Mouse (Mus musculus): ENCODE measurements around the gene Fam171a1. TPM values are rescaled to one million over a fixed set of nuclear protein-coding genes. Genes with fewer than 3 reads are reported as not detected.

Fam171a1 gene
- polyA plus RNA-seq, 1 experiment from 2014 or later: 26.1 TPM

DNA sequence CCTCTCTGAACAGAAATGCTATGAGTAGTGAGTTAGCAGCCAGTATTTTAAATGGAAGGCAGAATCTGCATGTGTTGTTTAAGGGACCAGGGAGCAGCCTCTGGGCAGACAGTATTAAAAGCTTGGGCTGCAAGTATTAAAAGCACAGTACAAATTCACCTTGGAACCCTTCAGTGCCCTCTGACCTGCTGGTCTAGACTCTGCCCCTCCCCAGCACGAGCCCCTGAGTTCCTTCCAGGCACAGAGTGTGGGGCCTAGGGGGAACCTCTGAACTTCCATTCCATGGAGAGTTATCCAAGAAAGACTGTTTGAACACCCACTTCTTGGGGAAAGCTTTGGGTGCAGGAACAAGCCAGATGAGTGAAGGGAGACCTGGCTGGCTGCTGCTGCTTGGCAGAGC lies 47.6 kb downstream of the Fam171a1 start:
- WGBS: 55% methylated on average over 1 of the region's 1 CpGs
- no peak overlapping the region for H3K4me3 ChIP-seq (ENCODE audit: control insufficient read depth in 1 of 2, insufficient read depth in 1 of 2, low read depth in 1 of 2, low read length in 2 of 2)
- H3K36me3 ChIP-seq (ENCODE audit: control insufficient read depth, insufficient read depth, low read length): no peaks in the 10 kb centered on the region
- H3K4me2 ChIP-seq (ENCODE audit: low read length): no peak overlapping the region
- H3K9me3 ChIP-seq (ENCODE audit: control insufficient read depth, low read length): no peaks in the 10 kb centered on the region
- no peak overlapping the region for H3K9ac ChIP-seq (ENCODE audit: low read length)
- no peaks in the 10 kb centered on the region for H3K27me3 ChIP-seq (ENCODE audit: control insufficient read depth, insufficient read depth, low read length)
- peaks cover 24 to 49% of the 10 kb centered on the region in 2 experiments for H3K4me1 ChIP-seq (ENCODE audit: control insufficient read depth in 2 of 2, insufficient read depth in 2 of 2, low read length in 2 of 2)
- no peak overlapping the region for H3K27ac ChIP-seq (replicated peaks in 1 of 2; ENCODE audit: control insufficient read depth in 1 of 2, insufficient read depth in 1 of 2, low read depth in 2 of 2, low read length in 2 of 2)
- no peak for ATAC-seq (ENCODE audit: insufficient number of reproducible peaks, insufficient read depth, low FRiP score, low read depth)

GRCm38 (mm10) chr2:3163501-3164076 lies 49.6 kb downstream of the Fam171a1 start:
- Histone ChIP-seq H3K4me2 (ENCODE audit: low read length) (no peak overlapping the region), H3K27ac (replicated peaks in 1 of 2; ENCODE audit: control insufficient read depth in 1 of 2, insufficient read depth in 1 of 2, low read depth in 2 of 2, low read length in 2 of 2) (no peak overlapping the region), H3K9me3 (ENCODE audit: control insufficient read depth, low read length) (no peaks in the 10 kb centered on the region), H3K9ac (ENCODE audit: low read length) (no peak overlapping the region), H3K36me3 (ENCODE audit: control insufficient read depth, insufficient read depth, low read length) (no peaks in the 10 kb centered on the region), H3K4me1 (ENCODE audit: control insufficient read depth in 2 of 2, insufficient read depth in 2 of 2, low read length in 2 of 2) (peaks cover 27 to 48% of the 10 kb centered on the region in 2 experiments), H3K27me3 (ENCODE audit: control insufficient read depth, insufficient read depth, low read length) (no peaks in the 10 kb centered on the region), H3K4me3 (ENCODE audit: control insufficient read depth in 1 of 2, insufficient read depth in 1 of 2, low read depth in 1 of 2, low read length in 2 of 2) (no peak overlapping the region)
- no peak for ATAC-seq (ENCODE audit: insufficient number of reproducible peaks, insufficient read depth, low FRiP score, low read depth)
- 62% methylated on average over 9 of the region's 9 CpGs for WGBS

- no peak overlapping the region for H3K27ac ChIP-seq (replicated peaks in 1 of 2; ENCODE audit: control insufficient read depth in 1 of 2, insufficient read depth in 1 of 2, low read depth in 2 of 2, low read length in 2 of 2)
- no peak overlapping the region for H3K9ac ChIP-seq (ENCODE audit: low read length)
- no peaks in the 10 kb centered on the region for H3K27me3 ChIP-seq (ENCODE audit: control insufficient read depth, insufficient read depth, low read length)
- no peaks in the 10 kb centered on the region for H3K36me3 ChIP-seq (ENCODE audit: control insufficient read depth, insufficient read depth, low read length)
- no peak overlapping the region for H3K4me2 ChIP-seq (ENCODE audit: low read length)
- no peak for ATAC-seq (ENCODE audit: insufficient number of reproducible peaks, insufficient read depth, low FRiP score, low read depth)
- H3K9me3 ChIP-seq (ENCODE audit: control insufficient read depth, low read length): no peaks in the 10 kb centered on the region
- 81% methylated on average over 8 of the region's 8 CpGs for WGBS
- peaks cover 31 to 54% of the 10 kb centered on the region in 2 experiments for H3K4me1 ChIP-seq (ENCODE audit: control insufficient read depth in 2 of 2, insufficient read depth in 2 of 2, low read length in 2 of 2)
- no peak overlapping the region for H3K4me3 ChIP-seq (ENCODE audit: control insufficient read depth in 1 of 2, insufficient read depth in 1 of 2, low read depth in 1 of 2, low read length in 2 of 2)
Observed at GRCm38 (mm10) chr2:3165037-3165600, 51.1 kb downstream of the Fam171a1 start.

- WGBS: 67% methylated on average over 7 of the region's 7 CpGs
Observed at GRCm38 (mm10) chr2:3165890-3166605, 52.0 kb downstream of the Fam171a1 start.

GRCm38 (mm10) chr2:3168719-3169402 lies 54.8 kb downstream of the Fam171a1 start:
- Histone ChIP-seq H3K36me3 (ENCODE audit: control insufficient read depth, insufficient read depth, low read length) (no peaks in the 10 kb centered on the region), H3K27ac (replicated peaks in 1 of 2; ENCODE audit: control insufficient read depth in 1 of 2, insufficient read depth in 1 of 2, low read depth in 2 of 2, low read length in 2 of 2) (peak overlapping the region in 1 of 2 experiments; percentile 13; a peak in 1 of 4 replicates), H3K27me3 (ENCODE audit: control insufficient read depth, insufficient read depth, low read length) (no peaks in the 10 kb centered on the region), H3K9me3 (ENCODE audit: control insufficient read depth, low read length) (no peaks in the 10 kb centered on the region), H3K4me3 (ENCODE audit: control insufficient read depth in 1 of 2, insufficient read depth in 1 of 2, low read depth in 1 of 2, low read length in 2 of 2) (no peak overlapping the region), H3K4me1 (ENCODE audit: control insufficient read depth in 2 of 2, insufficient read depth in 2 of 2, low read length in 2 of 2) (peaks cover 45 to 74% of the 10 kb centered on the region in 2 experiments), H3K4me2 (ENCODE audit: low read length) (no peak overlapping the region), H3K9ac (ENCODE audit: low read length) (no peak overlapping the region)
- ATAC-seq (ENCODE audit: insufficient number of reproducible peaks, insufficient read depth, low FRiP score, low read depth): no peak
- WGBS: 58% methylated on average over 14 of the region's 14 CpGs

More at GRCm38 (mm10) chr2:3165890-3166605, 52.0 kb downstream of the Fam171a1 start:
- H3K36me3 ChIP-seq (ENCODE audit: control insufficient read depth, insufficient read depth, low read length): no peaks in the 10 kb centered on the region
- H3K27ac ChIP-seq (replicated peaks in 1 of 2; ENCODE audit: control insufficient read depth in 1 of 2, insufficient read depth in 1 of 2, low read depth in 2 of 2, low read length in 2 of 2): no peak overlapping the region
- no peak overlapping the region for H3K4me2 ChIP-seq (ENCODE audit: low read length)
- no peak overlapping the region for H3K4me3 ChIP-seq (ENCODE audit: control insufficient read depth in 1 of 2, insufficient read depth in 1 of 2, low read depth in 1 of 2, low read length in 2 of 2)
- ATAC-seq (ENCODE audit: insufficient number of reproducible peaks, insufficient read depth, low FRiP score, low read depth): no peak
- H3K4me1 ChIP-seq (ENCODE audit: control insufficient read depth in 2 of 2, insufficient read depth in 2 of 2, low read length in 2 of 2): peaks cover 38 to 63% of the 10 kb centered on the region in 2 experiments
- H3K9me3 ChIP-seq (ENCODE audit: control insufficient read depth, low read length): no peaks in the 10 kb centered on the region
- no peak overlapping the region for H3K9ac ChIP-seq (ENCODE audit: low read length)
- no peaks in the 10 kb centered on the region for H3K27me3 ChIP-seq (ENCODE audit: control insufficient read depth, insufficient read depth, low read length)

DNA sequence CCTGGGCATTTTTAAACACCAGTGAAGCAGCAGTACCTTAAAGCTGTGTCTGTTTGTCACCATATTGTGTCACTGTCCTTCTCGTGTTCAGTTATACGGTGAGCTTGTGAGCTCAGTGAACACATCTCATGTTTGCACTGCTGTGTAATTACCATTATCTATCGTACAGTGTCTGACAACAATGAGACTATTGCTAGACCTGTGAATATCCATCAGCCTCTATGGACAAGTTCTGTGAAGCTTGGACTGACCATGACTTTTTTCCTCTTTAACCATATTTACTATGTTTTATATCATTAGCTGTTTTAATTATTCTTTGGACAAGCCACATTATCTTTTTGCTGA lies 55.4 kb downstream of the Fam171a1 start:
- no peak overlapping the region for H3K4me2 ChIP-seq (ENCODE audit: low read length)
- H3K4me3 ChIP-seq (ENCODE audit: control insufficient read depth in 1 of 2, insufficient read depth in 1 of 2, low read depth in 1 of 2, low read length in 2 of 2): no peak overlapping the region
- peaks cover 47 to 77% of the 10 kb centered on the region in 2 experiments for H3K4me1 ChIP-seq (ENCODE audit: control insufficient read depth in 2 of 2, insufficient read depth in 2 of 2, low read length in 2 of 2)
- 72% methylated on average over 3 of the region's 3 CpGs for WGBS
- ATAC-seq (ENCODE audit: insufficient number of reproducible peaks, insufficient read depth, low FRiP score, low read depth): no peak
- H3K9ac ChIP-seq (ENCODE audit: low read length): no peak overlapping the region
- H3K9me3 ChIP-seq (ENCODE audit: control insufficient read depth, low read length): no peaks in the 10 kb centered on the region
- H3K27ac ChIP-seq (replicated peaks in 1 of 2; ENCODE audit: control insufficient read depth in 1 of 2, insufficient read depth in 1 of 2, low read depth in 2 of 2, low read length in 2 of 2): no peak overlapping the region
- no peaks in the 10 kb centered on the region for H3K27me3 ChIP-seq (ENCODE audit: control insufficient read depth, insufficient read depth, low read length)
- no peaks in the 10 kb centered on the region for H3K36me3 ChIP-seq (ENCODE audit: control insufficient read depth, insufficient read depth, low read length)

DNA sequence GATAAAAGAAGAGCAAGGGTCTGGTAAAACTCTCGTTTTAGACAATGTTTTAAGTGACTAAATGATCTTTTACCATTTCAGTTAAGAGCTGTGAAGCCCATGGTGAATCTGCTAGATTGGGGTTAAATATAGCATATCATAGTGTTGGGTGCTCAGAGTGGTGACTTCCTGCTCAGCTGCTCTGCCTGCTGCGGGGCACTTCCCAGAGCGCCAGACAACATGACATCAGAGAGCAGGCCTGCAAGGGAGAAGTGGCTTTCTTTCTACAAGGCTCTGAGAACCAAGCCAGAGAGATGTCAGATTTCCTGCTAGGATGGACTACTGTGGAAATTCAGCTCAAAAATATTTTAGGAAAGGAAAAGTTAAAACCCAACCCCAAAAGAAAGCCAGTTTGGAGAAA lies 57.8 kb downstream of the Fam171a1 start:
- Histone ChIP-seq H3K36me3 (ENCODE audit: control insufficient read depth, insufficient read depth, low read length) (no peaks in the 10 kb centered on the region), H3K9me3 (ENCODE audit: control insufficient read depth, low read length) (no peaks in the 10 kb centered on the region), H3K4me2 (ENCODE audit: low read length) (peak overlapping the region; percentile 31), H3K27ac (replicated peaks in 1 of 2; ENCODE audit: control insufficient read depth in 1 of 2, insufficient read depth in 1 of 2, low read depth in 2 of 2, low read length in 2 of 2) (peak overlapping the region; percentile 83 to 93), H3K9ac (ENCODE audit: low read length) (peak overlapping the region; percentile 56), H3K4me3 (ENCODE audit: control insufficient read depth in 1 of 2, insufficient read depth in 1 of 2, low read depth in 1 of 2, low read length in 2 of 2) (no peak overlapping the region), H3K27me3 (ENCODE audit: control insufficient read depth, insufficient read depth, low read length) (no peaks in the 10 kb centered on the region), H3K4me1 (ENCODE audit: control insufficient read depth in 2 of 2, insufficient read depth in 2 of 2, low read length in 2 of 2) (peaks cover 40 to 73% of the 10 kb centered on the region in 2 experiments)
- 6% methylated on average over 3 of the region's 3 CpGs for WGBS
- peak; percentile 60; the same call in 1 of the 2 replicates for ATAC-seq (ENCODE audit: insufficient number of reproducible peaks, insufficient read depth, low FRiP score, low read depth)
